Mouse (Mus musculus) cerebellum, postnatal 25 days (tissue): Measurements from ENCODE around the gene Prkag2.
A peak's percentile ranks its signal among the peaks of the same experiment; 100 is the strongest.

Experiments used
- DNase-seq, 2 experiments: peaks; one replicate each; pipeline ENCODE4 v3.0.0; 2021; ENCODE audit warnings: mixed read lengths in 2 of 2

The Prkag2 gene

GRCm38 (mm10) chr5:24960791-24961190, 139.7 kb downstream of the Prkag2 start:
- peak; percentile 37 to 60 for DNase-seq

DNA sequence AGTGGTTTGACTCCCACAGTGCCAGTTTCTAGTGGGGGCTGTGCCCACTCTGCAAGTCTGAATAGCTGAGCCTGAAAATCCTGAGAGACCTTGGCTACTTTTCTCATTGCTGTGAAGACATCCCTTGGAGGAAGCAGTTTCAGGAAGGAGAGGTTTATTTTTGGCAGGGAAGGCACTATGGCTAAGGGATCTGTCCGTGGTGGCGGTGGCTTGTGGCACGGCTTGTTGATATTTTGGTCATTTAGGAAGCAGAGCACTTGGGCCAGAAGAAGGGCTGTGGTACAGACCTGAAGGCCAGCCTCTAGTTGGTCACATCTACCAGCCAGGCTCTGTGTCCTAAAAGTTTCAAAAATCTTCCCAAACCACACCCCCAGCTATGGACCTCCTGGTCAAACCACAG, 140.7 kb downstream of the Prkag2 start:
- no peak for DNase-seq

- no peak for DNase-seq
Observed at GRCm38 (mm10) chr5:24958596-24958995, 141.8 kb downstream of the Prkag2 start.

DNA sequence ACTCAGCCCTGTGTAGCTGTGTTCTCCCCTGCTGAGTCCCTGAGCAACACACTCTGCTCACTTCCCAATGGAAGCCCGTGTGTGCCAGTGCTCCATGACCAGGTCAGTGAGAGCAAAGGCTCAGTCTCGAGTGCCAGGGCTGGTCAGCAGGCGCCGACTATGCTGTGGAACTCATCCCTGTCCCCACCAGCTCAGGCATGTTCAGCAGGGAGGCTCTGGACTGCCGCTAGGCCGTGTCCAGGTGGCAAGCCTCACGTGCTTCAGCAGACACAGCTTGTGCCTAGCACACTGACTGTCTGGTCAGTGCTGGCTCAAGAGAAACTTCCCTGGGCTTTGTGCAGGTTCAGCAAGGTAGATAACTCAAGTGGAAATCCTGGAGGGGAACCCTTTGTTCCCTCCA, 143.6 kb downstream of the Prkag2 start:
- DNase-seq: peak in 1 of 2 experiments; percentile 41

- DNase-seq: peak; percentile 50 to 60
Observed at GRCm38 (mm10) chr5:24952842-24953741, 147.3 kb downstream of the Prkag2 start.

GRCm38 (mm10) chr5:24952212-24952611, 148.2 kb downstream of the Prkag2 start:
- DNase-seq: no peak

DNA sequence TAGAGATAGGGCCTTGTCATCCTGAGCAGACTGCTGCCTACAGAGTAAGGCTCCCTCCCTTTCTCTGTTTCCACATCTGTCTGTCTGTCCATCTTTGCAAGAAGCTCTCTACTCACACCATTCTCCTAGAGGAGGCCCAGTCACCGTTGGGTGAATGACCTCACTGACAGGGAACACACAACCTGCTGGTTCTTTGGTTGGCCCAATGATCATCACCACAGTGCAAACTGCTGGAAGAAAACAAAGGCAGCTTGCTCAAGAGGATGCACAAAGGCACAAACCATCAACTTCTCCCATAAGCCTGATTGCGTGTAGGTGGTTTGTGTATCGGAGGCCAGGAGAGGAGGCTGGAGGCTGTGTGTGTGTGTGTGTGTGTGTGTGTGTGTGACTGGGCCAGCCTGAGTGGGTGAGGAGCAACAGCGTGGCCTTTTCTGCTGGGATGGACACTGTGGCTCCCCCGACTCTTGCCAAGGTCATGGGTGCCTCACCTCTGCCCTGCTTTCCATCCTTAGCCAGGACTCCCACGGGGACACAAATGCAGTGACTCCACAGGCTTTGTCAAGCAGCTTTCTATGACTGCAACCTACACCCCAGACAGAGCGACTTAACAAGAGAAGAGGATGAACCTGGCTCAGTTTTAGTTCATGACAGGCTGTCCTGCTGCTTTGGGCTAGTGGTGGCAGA, 149.4 kb downstream of the Prkag2 start:
- DNase-seq: no peak

DNA sequence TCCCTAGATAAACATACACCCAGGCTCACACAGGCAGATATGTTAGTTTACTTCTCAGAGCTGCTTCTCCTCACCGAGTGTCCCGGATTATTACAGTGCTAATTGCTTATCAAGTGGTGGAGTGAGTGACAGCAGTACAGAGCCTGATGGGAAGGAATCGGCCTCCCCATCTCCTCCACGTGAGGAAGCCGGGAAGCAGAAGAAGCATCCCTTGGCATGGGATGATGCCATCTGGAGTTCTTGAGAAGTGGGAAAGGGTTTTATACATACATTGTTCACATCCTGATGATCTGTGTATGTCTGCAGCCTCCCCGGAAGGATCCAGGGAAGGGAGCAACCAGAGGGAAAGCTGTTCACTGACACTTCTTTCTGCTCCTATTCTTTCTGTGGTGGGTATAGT, 150.4 kb downstream of the Prkag2 start:
- DNase-seq: no peak

DNA sequence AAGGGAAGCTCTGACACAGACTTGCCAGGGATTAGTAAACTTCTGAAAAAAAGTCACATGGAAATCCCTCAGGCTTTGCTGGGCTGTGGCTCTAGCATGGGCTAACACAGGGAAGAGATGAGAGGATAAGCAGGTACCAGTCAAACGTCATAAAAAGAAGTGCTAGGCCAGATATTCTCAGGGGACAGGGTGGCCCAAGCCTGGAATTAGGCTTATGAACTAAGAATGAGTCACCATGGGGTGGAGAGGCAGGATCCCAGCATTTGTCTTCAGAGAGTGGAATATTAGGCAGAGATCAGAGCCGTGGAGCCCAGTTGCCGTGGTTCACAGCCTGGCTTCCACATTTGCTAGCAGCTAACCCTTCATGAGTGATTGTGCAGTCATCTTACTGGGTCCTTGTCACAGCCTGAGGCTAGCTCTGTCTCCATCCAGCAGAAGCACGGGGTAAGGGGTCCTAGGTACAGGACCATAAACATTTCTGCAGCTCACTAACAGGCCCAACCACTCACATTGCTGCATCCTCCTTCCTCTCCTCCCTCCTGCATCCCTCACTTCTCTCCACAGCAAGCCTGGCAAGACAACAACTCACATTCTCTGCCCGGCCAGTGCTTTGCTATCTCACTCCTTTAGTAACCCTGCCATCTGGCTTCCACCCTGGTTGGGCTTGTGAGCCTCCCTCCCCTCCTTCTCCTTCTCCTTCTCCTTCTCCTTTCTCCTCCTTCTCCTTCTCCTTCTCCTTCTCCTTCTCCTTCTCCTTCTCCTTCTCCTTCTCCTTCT, 162.2 kb downstream of the Prkag2 start:
- peak; percentile 48 to 60 for DNase-seq

GRCm38 (mm10) chr5:24936451-24936850, 164.0 kb downstream of the Prkag2 start:
- no peak for DNase-seq

DNA sequence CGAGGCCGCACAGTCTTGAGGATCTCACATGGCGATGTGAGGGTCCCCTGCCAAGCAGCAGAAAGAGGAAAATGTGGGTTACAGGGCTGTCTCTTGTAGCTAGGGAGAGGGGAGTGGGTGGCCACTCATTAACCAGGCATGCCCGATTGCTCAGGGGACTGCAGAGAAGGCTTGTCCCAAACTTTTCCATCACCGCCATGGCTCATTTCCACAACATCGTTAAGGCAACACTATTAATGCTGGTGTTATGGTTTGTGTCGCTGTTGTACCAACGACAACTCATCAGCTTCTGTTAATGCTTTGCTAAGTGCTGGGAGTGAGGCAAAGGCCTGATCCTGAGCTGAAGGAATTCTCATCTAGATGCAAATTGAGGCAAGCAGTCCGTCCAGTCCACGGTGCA, 165.0 kb downstream of the Prkag2 start:
- DNase-seq: no peak

GRCm38 (mm10) chr5:24933760-24934159, 166.7 kb downstream of the Prkag2 start:
- no peak for DNase-seq

DNA sequence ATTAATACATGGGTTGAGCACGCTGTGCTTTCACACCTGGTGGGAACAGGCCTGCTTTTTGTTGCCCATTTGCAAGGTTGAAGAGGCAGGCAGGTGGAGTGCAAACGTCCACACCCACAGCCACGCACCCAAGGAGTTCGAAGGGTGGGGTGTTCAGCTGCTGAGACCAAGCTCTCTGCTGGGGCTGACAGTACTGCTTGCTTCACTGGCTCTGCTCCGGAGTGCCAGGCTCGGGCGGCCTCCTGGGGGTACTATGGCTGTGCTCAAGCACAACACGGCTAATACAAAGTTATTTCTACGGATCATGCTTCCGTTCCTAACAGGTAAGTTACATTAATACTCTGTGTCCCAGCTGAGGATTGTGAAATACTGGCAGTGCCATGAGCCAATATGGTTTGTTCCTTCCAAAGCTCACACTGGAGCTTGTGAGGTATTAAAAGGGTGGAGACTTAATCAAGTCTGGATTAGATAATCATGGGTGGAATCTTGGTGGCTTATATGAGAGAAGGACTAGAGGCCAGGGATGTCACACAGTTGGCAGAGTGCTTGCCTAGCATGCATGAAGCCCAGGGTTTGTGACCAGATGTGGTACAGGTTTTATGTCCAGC, 168.8 kb downstream of the Prkag2 start:
- no peak for DNase-seq

DNA sequence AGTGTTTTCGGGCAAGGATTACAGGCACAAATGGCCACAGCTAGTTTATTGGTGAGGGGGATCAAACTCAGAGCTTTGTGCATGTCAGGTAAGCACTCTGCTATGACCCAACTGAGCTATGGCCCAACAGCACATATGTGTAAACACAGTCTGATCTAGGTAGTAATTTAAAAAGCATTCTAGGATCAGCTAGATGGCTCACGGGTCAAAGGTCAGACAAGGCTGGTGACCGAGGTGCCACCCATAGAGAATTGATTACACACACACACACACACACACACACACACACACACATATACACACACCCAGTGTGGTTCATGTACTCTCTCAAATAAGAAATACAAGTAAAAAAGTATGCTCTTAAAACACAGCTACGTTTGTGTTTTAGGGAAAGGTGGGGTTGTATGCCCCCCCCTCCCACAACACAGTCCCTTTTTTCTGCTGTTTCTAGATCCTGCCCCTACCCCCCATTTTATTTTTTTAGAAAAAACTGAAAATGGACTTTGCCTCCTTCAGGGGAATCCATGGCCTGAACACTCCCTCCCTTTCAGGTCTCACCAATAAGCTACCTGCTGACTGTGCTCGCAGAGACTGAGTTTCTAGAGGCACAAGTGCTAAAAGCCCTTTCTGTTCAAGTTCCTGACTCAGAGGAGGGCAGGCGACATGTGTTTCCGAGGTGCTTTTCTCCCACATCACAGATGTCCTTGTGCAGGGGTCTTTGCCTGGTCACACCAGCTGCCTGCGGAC, 169.4 kb downstream of the Prkag2 start:
- no peak for DNase-seq

- DNase-seq: no peak
Observed at GRCm38 (mm10) chr5:24928816-24929215, 171.6 kb downstream of the Prkag2 start.

DNA sequence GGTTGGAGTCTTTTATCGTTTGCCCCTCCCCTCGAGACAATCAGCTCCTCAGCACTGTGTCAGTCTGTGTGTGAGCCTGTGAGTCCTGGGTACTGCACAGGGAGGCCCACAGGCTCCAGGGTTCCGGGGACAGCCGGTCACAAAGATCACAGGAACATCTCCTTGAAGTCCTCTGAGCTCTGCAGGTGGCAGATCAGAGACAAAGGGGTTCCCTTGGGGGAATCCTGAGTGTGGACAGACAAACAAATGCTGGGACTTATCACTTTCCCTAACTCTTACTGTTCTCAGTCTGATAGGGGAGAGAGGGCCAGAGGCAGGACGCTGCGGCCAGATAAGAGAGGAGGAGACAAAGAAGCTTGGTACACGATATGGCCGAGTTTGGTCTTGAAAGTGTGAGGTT, 172.7 kb downstream of the Prkag2 start:
- DNase-seq: no peak

- peak in 1 of 2 experiments; percentile 34 for DNase-seq
Observed at GRCm38 (mm10) chr5:24919155-24919554, 181.3 kb downstream of the Prkag2 start.

DNA sequence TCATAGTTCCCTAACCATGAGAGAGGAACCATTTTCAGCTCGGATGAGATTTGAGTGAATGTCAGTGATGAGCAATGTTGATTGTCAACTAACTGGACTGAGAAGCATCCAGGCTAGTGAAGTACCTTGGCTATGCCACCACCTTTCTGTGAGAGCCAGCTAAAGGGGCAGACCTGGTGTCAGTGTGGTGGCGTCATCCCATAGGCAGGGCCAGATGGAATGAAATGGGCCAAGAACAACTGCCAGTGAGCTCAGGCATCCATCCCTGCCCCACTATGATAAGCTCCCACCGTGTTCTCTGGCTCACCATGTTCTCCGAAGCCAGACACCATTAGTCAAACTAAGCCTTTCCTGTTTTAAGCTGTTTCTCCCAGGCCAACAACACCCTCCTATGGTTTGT, 183.9 kb downstream of the Prkag2 start:
- peak; percentile 41 to 50 for DNase-seq

DNA sequence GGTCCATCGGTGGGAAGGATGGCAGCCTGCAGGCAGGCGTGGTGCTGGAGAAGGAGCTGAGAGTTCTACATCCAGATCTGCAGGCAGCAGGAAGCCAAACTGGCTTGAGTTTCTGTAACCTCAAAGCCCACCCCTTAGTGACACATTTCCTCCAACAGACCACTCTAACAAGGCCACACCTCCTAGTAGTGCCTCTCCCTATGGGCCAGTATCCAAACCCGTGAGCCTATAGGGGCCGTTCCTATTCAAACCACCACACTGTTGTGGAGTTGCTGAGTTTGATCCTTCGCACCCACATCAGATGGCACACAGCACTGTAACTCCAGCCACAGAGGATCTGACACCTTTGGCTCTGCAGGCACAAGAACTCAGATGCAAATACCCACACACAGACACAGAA, 185.3 kb downstream of the Prkag2 start:
- DNase-seq: no peak

GRCm38 (mm10) chr5:24913656-24914055, 186.8 kb downstream of the Prkag2 start:
- DNase-seq: no peak

DNA sequence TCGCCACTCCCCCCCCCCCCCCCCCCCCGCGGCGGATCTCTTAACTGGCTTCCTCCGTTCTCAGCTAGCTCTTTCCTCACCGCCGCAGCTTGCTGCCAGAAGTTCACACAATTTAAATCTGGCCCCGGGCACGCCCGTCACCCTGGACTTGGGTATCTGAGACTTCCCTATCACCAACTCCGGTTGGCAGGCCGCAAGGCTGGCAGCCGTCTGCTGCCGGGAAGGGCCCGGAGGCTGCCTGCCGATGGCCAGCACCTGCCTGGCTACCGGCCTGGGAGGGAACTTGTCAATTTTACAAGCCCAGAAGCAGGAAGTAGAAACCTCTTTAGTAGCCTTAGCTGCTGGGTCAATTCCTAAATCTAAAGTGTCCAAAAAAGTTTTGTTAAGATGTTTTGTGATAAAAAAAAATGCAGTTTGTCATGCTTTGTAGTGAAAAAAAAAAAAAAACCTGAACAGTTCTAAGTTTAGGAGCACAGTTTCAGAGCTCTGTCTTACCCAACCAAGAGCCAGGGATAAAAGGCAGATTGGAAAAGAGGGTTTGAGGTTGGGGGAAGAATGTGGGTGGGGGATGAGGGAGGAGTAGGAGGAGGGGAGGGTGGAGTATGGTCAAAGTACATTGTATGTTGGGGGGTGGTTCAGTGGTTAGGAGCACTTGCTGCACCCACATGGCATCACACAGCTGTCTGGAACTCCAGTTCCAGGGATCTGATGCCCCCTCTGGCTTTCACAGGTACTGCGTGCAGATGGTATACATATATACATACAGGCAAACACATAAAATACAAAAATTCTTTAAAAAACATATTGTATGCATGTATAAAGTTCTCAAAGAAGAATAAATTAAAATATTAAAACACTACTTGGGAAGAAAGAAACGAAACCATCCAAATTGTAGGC, 191.4 kb downstream of the Prkag2 start:
- DNase-seq: peak in 1 of 2 experiments; percentile 58
